Mouse (Mus musculus) liver, adult 2 months (tissue): Measurements from ENCODE around the gene Trnau1ap.

Experiments
- CTCF ChIP-seq: fragments of 200-500 bp; IDR thresholded peaks from 2 replicates; pipeline ENCODE4 v1.5.1; 2011; ENCODE audit warnings: low read depth, low read length, control low read depth
- POLR2A ChIP-seq: fragments of 200-500 bp; IDR thresholded peaks from 2 replicates; pipeline ENCODE4 v1.6.1; 2011; ENCODE audit warnings: low read length, control low read depth; ENCODE audit not compliant: insufficient read depth; ENCODE audit errors: extremely low read depth

GRCm38 (mm10) chr4:132349495-132350122 is 20.3 kb upstream of the Trnau1ap start:
- TF ChIP-seq CTCF (no peak), POLR2A (no peak)
